Mouse (Mus musculus): ENCODE results near the gene 2310009B15Rik. TPM values are rescaled to one million over a fixed set of nuclear protein-coding genes. Genes with fewer than 3 reads are reported as not detected.
A peak's percentile ranks its signal among the peaks of the same experiment; 100 is the strongest.
"Not testable (repeated sequence)": the region's sequence is repeated elsewhere in the genome, so short reads cannot be mapped to it uniquely, and the experiment has no call there.

The 2310009B15Rik gene
- polyA plus RNA-seq (2015; fragmentation: Nextera tagmentation; extraction: Ambion mirVana): 48.1 and 53.7 TPM in 2 replicates

GRCm38 (mm10) chr1:138856101-138856950, at the start of gene 2310009B15Rik:
Gene 2310009B15Rik, minus strand, starts transcription at chr1:138856852.
- Histone ChIP-seq H3K9ac (ENCODE audit: low read length) (peak within 1 kb of the TSS; percentile 60), H3K4me3 (ENCODE audit: low read length) (peak within 1 kb of the TSS; percentile 55), H3K27ac (ENCODE audit: low read length) (peak within 1 kb of the TSS; percentile 76), H3K4me2 (ENCODE audit: low read depth, low read length) (0 out of 2 replicates have a peak within 1 kb of the TSS, but pooled peaks have one; percentile 16)
- not testable (repeated sequence) for H3K4me1 ChIP-seq (replicated peaks; ENCODE audit: control insufficient read depth, insufficient read depth, low read length); H3K36me3 ChIP-seq (ENCODE audit: control insufficient read depth, insufficient read depth, low read length); H3K27me3 ChIP-seq (ENCODE audit: control insufficient read depth, insufficient read depth, low read depth, low read length); H3K9me3 ChIP-seq (ENCODE audit: control insufficient read depth, low read length)
- peak; percentile 99 for ATAC-seq (ENCODE audit: low read depth)
- 0% methylated on average over 16 of the region's 79 CpGs for WGBS

- Histone ChIP-seq H3K4me2 (ENCODE audit: low read depth, low read length) (no peak overlapping the region), H3K9ac (ENCODE audit: low read length) (no peak overlapping the region), H3K4me1 (replicated peaks; ENCODE audit: control insufficient read depth, insufficient read depth, low read length) (peaks cover 6% of the 10 kb centered on the region), H3K36me3 (ENCODE audit: control insufficient read depth, insufficient read depth, low read length) (no peaks in the 10 kb centered on the region), H3K9me3 (ENCODE audit: control insufficient read depth, low read length) (no peaks in the 10 kb centered on the region), H3K4me3 (ENCODE audit: low read length) (no peak overlapping the region), H3K27ac (ENCODE audit: low read length) (no peak overlapping the region), H3K27me3 (ENCODE audit: control insufficient read depth, insufficient read depth, low read depth, low read length) (no peaks in the 10 kb centered on the region)
- no peak for ATAC-seq (ENCODE audit: low read depth)
- 52% methylated on average over 3 of the region's 3 CpGs for WGBS
These were observed 49.6 kb upstream of the 2310009B15Rik start for GRCm38 (mm10) chr1:138906256-138906655.

- 92% methylated on average over 3 of the region's 3 CpGs for WGBS
- Histone ChIP-seq H3K9ac (ENCODE audit: low read length) (no peak overlapping the region), H3K27ac (ENCODE audit: low read length) (no peak overlapping the region), H3K27me3 (ENCODE audit: control insufficient read depth, insufficient read depth, low read depth, low read length) (no peaks in the 10 kb centered on the region), H3K4me2 (ENCODE audit: low read depth, low read length) (no peak overlapping the region), H3K4me3 (ENCODE audit: low read length) (no peak overlapping the region), H3K4me1 (replicated peaks; ENCODE audit: control insufficient read depth, insufficient read depth, low read length) (peaks cover 6% of the 10 kb centered on the region), H3K9me3 (ENCODE audit: control insufficient read depth, low read length) (no peaks in the 10 kb centered on the region), H3K36me3 (ENCODE audit: control insufficient read depth, insufficient read depth, low read length) (no peaks in the 10 kb centered on the region)
- ATAC-seq (ENCODE audit: low read depth): no peak
These were observed 48.6 kb upstream of the 2310009B15Rik start for GRCm38 (mm10) chr1:138905092-138905765.

GRCm38 (mm10) chr1:138903894-138904293, 47.2 kb upstream of the 2310009B15Rik start:
- no peak for ATAC-seq (ENCODE audit: low read depth)
- Histone ChIP-seq H3K4me1 (replicated peaks; ENCODE audit: control insufficient read depth, insufficient read depth, low read length) (no peaks in the 10 kb centered on the region), H3K4me3 (ENCODE audit: low read length) (no peak overlapping the region), H3K36me3 (ENCODE audit: control insufficient read depth, insufficient read depth, low read length) (no peaks in the 10 kb centered on the region), H3K27ac (ENCODE audit: low read length) (no peak overlapping the region), H3K9me3 (ENCODE audit: control insufficient read depth, low read length) (no peaks in the 10 kb centered on the region), H3K9ac (ENCODE audit: low read length) (no peak overlapping the region), H3K27me3 (ENCODE audit: control insufficient read depth, insufficient read depth, low read depth, low read length) (no peaks in the 10 kb centered on the region), H3K4me2 (ENCODE audit: low read depth, low read length) (no peak overlapping the region)
- 89% methylated on average over 5 of the region's 5 CpGs for WGBS

- no peaks in the 10 kb centered on the region for H3K4me1 ChIP-seq (replicated peaks; ENCODE audit: control insufficient read depth, insufficient read depth, low read length)
- WGBS: 86% methylated on average over 16 of the region's 16 CpGs
- no peaks in the 10 kb centered on the region for H3K27me3 ChIP-seq (ENCODE audit: control insufficient read depth, insufficient read depth, low read depth, low read length)
- no peaks in the 10 kb centered on the region for H3K36me3 ChIP-seq (ENCODE audit: control insufficient read depth, insufficient read depth, low read length)
- H3K4me2 ChIP-seq (ENCODE audit: low read depth, low read length): no peak overlapping the region
- ATAC-seq (ENCODE audit: low read depth): no peak
- no peaks in the 10 kb centered on the region for H3K9me3 ChIP-seq (ENCODE audit: control insufficient read depth, low read length)
- H3K4me3 ChIP-seq (ENCODE audit: low read length): no peak overlapping the region
- no peak overlapping the region for H3K9ac ChIP-seq (ENCODE audit: low read length)
- H3K27ac ChIP-seq (ENCODE audit: low read length): no peak overlapping the region
These were observed 44.9 kb upstream of the 2310009B15Rik start for GRCm38 (mm10) chr1:138901431-138902117.

- Histone ChIP-seq H3K4me3 (ENCODE audit: low read length) (no peak overlapping the region), H3K4me1 (replicated peaks; ENCODE audit: control insufficient read depth, insufficient read depth, low read length) (no peaks in the 10 kb centered on the region), H3K9me3 (ENCODE audit: control insufficient read depth, low read length) (no peaks in the 10 kb centered on the region), H3K27me3 (ENCODE audit: control insufficient read depth, insufficient read depth, low read depth, low read length) (no peaks in the 10 kb centered on the region), H3K27ac (ENCODE audit: low read length) (no peak overlapping the region), H3K36me3 (ENCODE audit: control insufficient read depth, insufficient read depth, low read length) (no peaks in the 10 kb centered on the region), H3K9ac (ENCODE audit: low read length) (no peak overlapping the region), H3K4me2 (ENCODE audit: low read depth, low read length) (no peak overlapping the region)
- WGBS: 69% methylated on average over 3 of the region's 3 CpGs
- no peak for ATAC-seq (ENCODE audit: low read depth)
These were observed 39.4 kb upstream of the 2310009B15Rik start for GRCm38 (mm10) chr1:138896088-138896487.

- WGBS: 93% methylated on average over 14 of the region's 14 CpGs
- H3K4me3 ChIP-seq (ENCODE audit: low read length): no peak overlapping the region
- no peaks in the 10 kb centered on the region for H3K9me3 ChIP-seq (ENCODE audit: control insufficient read depth, low read length)
- H3K27me3 ChIP-seq (ENCODE audit: control insufficient read depth, insufficient read depth, low read depth, low read length): no peaks in the 10 kb centered on the region
- no peaks in the 10 kb centered on the region for H3K4me1 ChIP-seq (replicated peaks; ENCODE audit: control insufficient read depth, insufficient read depth, low read length)
- H3K4me2 ChIP-seq (ENCODE audit: low read depth, low read length): no peak overlapping the region
- no peak overlapping the region for H3K27ac ChIP-seq (ENCODE audit: low read length)
- no peak overlapping the region for H3K9ac ChIP-seq (ENCODE audit: low read length)
- H3K36me3 ChIP-seq (ENCODE audit: control insufficient read depth, insufficient read depth, low read length): no peaks in the 10 kb centered on the region
- no peak for ATAC-seq (ENCODE audit: low read depth)
These were observed 21.0 kb upstream of the 2310009B15Rik start for GRCm38 (mm10) chr1:138877470-138878254.

GRCm38 (mm10) chr1:138876371-138877045, 19.9 kb upstream of the 2310009B15Rik start:
- no peak overlapping the region for H3K4me3 ChIP-seq (ENCODE audit: low read length)
- no peak; the same call in 1 of the 2 replicates for ATAC-seq (ENCODE audit: low read depth)
- H3K4me1 ChIP-seq (replicated peaks; ENCODE audit: control insufficient read depth, insufficient read depth, low read length): no peaks in the 10 kb centered on the region
- H3K36me3 ChIP-seq (ENCODE audit: control insufficient read depth, insufficient read depth, low read length): no peaks in the 10 kb centered on the region
- peak overlapping the region; percentile 17; the same call in 1 of the 2 replicates for H3K4me2 ChIP-seq (ENCODE audit: low read depth, low read length)
- no peaks in the 10 kb centered on the region for H3K27me3 ChIP-seq (ENCODE audit: control insufficient read depth, insufficient read depth, low read depth, low read length)
- H3K9me3 ChIP-seq (ENCODE audit: control insufficient read depth, low read length): no peaks in the 10 kb centered on the region
- 51% methylated on average over 16 of the region's 16 CpGs for WGBS
- H3K9ac ChIP-seq (ENCODE audit: low read length): no peak overlapping the region
- no peak overlapping the region for H3K27ac ChIP-seq (ENCODE audit: low read length)
